Mouse (Mus musculus) activated CD4-positive, CD25-positive, alpha-beta regulatory T cell, adult 4 months (primary cell): ENCODE measurements around the gene Kpnb1. TPM values are rescaled to one million over a fixed set of nuclear protein-coding genes. Genes with fewer than 3 reads are reported as not detected.
"Not testable (repeated sequence)": the region's sequence is repeated elsewhere in the genome, so short reads cannot be mapped to it uniquely, and the experiment has no call there.

Experiments
- ATAC-seq: one replicate; pipeline ENCODE4 v1.8.0; 2017
- polyA plus RNA-seq, 2 experiments: library from polyadenylated mRNA; unstranded; fragments of 100-300 nt; shearing (Covaris generic); gene quantifications; one replicate each; pipeline ENCODE4 v1.2.1; 2017

Gene Kpnb1
- 10 to 100 TPM; 28.8 to 40.6 TPM for polyA plus RNA-seq

DNA sequence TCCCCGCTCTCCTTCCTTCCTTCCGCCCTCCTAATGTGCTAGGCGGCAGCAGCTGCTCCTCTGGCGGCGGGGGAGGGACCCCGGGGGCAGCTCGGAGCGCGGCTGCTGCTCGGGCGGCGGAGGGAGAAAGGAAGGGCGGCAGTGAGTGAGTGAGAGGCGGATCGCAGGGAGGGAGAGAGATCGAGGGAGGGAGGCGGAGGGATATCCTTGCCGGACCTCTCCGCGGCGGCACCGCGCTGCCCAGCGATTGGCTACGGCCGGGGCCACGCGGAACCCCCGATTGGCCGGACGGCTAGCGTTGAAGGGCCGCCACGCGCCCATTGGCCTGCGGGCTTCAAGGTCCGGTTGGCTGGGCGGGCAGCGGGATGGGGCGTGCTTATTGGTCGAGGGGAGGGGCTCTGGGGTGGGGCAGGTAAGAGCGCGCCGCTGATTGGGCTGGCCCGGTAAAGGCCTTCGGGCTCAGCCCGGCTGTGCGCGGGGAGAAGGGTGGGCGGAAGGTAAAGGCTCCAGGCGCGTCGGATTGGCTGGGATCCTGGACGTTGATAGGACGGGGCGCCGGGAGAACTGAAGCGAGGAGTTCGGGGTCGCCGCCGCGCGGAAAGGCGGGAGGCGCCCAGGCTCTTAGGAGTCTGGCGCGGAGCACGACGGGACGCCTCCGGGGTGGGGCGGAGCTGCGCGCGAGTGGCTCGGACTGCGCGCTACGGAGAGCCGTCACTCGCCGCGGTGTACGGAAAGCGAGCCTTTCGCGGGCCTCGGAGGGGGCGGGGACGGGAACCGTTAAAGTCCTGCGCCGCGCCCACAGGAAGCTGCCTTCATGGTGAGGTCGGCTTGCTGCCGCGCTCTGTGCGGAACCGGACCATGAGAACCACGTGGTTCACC, at the start of gene Kpnb1:
Gene Kpnb1 (minus strand): TSS at position 118 of the 879 bp plus-strand sequence.
- ATAC-seq = peak; percentile 71

DNA sequence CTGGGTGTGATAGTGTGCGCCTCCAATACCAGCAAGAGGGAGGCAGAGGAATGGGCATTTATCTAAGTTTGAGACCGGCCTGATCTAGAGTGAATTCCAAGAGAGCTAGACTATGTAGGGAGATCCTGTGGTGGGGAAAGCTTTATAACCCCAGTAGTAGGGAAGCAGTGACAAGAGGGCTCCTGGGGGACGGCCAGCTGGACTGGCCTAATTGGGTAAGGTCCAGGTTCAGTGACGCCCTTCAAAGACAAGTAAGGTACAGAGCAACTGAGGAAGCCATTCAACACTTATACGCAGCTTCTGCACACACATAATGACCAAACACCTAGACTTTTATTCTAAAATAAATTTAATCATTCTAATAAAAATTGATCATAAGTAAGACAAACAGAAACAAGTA, 44.8 kb upstream of the Kpnb1 start:
- ATAC-seq = no peak

DNA sequence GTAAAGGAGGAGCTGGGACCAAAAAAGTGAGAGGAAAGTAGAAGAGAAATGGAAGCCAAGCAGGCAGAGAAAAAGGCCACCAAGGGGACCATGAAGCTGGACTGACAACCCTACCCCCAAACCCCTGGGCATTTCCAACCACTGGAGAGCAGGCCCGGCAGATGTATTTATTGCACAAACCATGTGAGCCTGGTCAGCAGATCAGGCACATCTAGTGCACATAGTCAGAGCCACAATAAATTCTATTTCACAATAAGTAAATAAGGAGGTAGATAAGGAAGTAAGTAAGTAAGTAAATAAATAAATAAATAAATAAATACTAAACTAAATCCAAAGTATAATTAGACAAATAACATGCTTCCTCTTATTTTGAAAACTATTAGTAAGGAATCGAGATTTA, 41.7 kb upstream of the Kpnb1 start:
- no peak for ATAC-seq

DNA sequence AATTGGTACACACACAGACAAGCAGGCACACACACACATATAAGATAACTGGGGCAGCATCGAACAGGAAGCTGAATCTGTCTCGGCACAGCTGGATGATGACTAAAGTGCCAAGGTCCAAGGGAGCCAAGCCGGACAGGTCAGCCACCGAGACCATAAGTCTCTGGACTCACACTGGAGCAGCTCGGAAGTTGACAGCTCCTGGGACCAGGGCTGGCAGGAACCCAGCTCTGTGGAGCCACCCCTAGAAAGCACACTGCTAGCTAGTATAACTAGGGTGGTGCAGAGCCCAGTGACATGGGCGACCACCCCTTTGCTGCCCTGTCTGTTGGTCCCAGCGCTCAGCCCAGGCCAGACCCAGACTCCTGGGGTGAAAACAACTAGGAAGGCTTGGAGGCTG, 41.3 kb upstream of the Kpnb1 start:
- no peak for ATAC-seq

DNA sequence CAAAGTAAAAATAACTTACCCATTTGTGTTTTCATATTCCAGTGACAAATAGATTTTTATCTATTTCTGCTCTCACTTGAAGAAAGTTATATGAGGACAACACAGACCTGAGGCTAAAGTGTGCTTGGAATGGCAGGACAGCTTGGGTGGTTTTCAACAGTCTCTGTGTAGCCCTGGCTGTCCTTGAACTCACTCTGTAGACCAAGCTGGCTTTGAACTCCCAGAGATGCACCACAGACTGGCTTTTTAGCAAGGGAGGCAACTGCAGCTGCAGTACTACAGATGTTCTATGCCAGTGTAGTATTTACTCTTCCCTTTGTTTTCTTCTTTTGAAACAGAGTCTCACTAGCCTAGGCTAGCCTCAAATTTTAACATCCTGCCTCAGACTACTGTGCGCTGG, 38.5 kb upstream of the Kpnb1 start:
- ATAC-seq = no peak

DNA sequence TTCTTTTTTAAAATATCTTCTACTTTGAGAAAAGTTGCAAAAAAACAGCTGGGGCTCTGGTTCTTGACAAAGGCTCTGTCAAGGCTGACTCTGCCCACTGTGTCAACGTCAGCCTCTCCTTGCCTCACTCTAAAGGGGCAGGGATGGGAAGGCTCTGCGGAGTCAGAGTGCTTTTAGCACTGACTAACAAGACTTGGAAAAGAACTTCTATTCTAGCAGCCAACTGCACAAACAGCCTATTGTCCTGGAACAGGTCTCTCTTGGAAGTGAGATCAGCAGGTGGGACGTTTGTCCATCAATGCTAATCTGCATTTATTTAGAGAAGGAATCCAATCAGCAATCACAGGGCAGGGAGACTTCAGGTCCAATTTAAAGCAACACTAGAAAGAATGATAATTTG, 35.8 kb upstream of the Kpnb1 start:
- ATAC-seq = no peak

DNA sequence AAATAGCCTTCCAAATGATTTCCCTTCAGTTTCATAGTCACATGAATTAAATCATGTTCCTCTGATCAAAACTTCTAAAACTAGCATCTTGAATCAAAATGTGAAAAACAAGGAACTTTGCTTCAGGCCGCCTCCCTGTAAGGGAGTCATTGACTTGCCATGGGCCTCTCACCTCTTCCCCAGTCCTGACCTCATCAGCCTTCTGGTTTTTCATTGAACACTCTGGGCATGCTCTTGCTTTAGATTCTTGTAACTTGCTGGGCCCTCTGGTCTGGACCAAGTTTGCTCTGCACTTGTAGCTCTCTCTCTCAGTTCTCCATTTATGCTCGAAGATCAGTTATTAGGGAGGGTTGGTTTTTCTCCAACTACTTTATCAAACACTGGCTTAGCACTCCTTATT, 33.9 kb upstream of the Kpnb1 start:
- ATAC-seq = no peak

DNA sequence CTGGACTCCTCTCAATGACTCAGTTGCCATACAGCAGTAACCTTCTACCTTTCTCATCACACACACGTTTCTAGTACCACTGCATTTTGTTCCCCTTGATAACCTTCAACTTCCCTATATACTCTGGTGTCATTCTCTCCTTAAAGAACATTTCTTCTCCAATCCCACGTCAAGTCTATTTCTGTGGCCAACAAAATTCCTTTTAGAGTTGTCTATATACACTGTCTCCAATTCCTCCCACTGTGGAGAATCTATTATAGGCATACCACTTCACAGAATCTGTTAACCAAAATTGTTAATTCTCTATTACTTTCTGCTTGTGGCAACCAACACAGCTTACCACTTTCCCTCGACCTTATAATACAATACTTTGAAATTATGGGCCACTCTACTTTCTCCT, 32.5 kb upstream of the Kpnb1 start:
- ATAC-seq = no peak

DNA sequence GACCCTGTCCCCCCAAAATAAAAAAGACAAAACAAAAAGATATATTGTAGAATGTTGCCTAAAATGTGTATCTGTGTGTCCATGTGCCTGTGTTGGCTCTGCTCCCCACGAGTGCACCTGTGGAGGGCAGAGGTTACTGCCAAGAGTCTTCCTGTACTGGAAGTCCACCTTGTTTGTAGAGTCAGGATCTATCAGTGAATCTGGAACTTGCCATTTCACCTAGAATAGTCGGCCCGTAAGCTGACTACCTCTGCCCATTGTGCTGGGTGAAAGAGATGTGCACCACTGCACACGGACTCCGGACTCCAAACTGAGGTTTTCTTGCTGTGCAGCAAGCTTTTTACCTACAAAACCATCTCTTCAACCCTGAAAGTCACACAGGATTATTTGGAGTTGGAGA, 26.7 kb upstream of the Kpnb1 start:
- no peak for ATAC-seq

DNA sequence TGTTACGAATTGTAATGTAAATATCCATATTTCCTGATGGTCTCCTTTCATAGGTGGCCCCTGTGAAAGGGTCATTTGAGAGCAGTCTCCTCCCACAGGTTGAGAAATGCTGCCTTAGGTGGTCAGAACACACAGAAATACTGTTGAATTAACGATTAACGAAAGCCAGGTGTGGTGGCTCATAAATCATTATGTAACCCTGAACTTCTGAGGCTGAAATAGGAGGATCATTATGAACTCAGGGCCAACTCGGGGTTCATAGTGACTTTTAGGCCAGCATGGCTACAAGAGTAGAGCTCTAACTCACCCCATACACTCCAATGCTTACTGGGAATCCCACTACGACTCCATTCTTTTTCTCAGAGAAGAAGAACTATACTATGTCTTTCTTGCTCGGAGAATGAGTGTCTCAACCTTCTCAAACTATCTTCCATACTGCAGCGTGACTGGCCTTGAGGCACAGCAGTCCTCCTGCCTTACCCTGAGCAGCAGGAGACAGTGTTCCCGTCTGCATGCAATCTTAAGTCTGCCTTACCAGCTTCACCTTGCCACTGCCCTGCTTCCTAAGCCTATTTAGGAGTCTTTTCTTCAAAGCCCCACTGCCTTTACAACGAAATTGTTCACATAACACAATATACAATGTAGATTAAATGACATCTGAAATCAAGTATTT, 23.2 kb upstream of the Kpnb1 start:
- ATAC-seq = no peak

DNA sequence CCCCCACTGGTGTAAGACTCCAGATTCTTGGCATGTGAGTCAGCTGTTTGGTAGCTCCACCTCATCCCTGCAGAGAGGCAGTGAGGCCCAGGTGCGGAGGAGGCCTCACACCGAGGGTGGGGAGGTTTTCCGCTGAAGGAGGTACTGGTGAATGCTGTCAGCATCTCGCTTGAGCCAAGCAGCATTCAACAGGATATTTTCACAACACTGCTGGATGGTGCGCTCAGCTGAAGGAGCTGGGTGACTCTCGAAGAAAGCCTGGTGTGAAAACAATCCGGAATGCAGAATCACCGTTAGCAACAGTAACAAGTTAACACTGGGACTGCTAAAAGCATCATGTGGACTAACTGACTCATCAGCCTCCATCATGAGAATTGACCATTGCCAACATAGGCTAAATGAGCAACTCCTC, 19.3 kb upstream of the Kpnb1 start:
- ATAC-seq = no peak

DNA sequence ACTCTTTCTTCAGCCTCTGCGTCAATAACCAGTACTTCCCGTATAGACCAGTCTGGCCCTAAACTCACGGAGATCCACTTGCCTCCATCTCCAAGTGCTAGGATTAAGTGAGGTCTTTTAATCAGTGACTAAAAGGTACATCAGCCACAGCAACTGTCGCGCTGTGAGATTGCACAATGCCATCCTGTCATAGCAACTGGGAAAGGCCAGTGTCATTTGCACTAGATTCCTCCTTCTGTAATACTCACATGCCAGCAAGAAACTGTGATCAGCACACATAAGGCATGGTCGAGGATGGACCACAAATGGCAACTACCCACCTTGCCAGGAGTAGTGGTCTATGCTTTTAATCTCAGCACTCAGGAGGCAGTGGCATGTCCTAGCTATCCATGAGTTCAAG, 11.8 kb upstream of the Kpnb1 start:
- ATAC-seq = no peak

DNA sequence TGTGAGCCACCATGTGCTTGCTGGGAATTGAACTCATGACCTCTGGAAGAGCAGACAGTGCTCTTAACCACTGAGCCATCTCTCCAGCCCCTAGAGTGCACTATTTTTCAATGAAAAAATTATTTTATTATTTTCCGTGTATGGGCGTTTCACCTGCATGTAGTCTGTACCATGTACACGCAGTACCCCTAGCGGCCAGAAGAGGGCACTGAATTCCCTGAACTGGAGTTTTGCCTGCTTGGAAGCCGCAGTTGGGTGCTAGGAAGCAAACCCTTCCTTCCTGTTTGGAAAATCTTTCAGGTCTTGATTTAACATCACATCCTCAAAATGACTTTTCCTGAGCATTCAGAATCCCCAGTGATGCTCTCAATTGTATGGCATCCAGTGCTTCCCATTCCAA, 10.9 kb upstream of the Kpnb1 start:
- ATAC-seq = no peak

DNA sequence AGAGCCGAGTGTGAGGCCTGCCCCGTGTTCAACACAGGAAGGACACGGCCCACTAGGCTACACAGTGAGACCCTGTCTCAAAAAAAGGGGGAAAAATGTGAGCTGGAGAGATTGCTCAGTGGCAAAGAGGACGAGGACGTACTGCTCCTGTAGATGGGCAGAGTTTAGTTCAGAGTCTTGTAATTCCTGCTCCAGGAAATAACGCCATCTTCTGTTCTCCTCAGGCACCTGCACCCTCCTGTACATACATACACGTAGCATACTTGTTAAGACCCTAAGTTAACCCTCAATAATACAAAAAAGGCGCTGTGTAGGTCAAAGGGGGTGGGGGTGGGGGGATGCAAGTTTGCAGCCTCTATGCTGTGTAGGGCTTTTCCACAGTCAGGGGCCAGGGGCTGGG, 9.3 kb upstream of the Kpnb1 start:
- ATAC-seq = no peak

DNA sequence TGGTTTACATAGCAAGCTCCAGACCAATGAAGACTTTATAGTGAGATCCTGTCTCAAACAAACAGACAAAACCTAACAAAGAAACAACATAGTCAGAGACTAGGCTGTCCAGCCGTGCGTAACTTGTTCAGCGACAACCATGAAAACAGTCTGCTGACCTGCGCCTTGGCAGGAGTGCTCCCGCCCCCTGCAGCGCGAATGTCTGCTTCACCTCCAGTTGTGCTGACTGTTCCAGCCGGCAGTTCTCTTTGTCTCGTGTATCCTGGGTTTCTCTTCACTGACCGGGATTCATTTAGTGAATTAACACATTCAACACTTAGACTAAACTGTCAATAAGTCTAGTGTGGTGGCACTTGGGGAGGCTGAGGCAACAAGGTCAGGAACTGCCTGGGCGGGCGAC, 8.9 kb upstream of the Kpnb1 start:
- ATAC-seq = no peak

DNA sequence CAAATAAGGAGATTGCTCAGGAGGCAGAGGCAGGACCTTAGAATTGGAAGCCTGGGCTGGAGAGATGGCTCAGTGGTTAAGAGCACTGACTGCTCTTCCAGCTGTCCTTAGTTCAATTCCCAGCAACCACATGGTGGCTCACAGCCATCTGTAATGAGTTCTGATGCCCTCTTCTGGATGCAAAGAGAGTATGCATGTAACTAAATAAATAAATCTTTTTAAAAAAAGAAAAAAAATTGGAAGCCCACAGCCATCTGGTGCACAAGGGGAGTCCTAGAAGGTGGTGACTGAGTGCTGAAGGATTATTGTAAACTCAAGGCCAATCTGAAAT, 4.9 kb upstream of the Kpnb1 start:
- ATAC-seq = no peak

DNA sequence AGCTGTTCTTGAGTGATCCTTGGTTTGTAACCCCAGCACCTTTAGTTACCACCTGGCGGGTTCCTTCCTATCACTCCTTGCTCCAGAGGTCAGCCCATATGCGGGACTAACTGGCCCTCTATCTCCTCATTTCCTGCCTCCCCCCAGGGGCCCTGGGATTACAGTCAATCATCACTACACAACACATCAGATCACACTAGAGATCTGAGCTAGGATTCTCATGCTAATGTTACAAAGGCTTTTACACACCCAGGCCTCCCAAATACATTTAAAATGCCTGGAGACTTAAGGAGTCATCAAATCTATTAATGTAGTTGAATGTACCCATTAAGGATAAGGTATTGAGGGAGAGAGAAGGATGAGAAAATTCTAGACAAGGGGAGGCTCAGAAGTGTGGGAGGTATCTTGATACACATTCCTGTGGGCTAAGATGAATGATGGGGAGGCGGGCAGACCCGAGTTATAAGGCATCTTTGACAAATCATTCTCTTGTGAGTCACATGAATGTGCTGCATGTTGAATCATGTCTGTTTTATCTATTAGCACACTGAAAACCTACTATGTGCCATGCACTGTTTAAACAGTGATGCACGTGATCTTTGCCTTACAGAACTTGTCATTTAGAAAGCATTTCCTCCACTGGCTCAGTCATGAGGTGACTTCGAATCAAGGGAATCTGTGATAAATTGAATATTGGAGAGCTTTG, 4.4 kb upstream of the Kpnb1 start:
- no peak for ATAC-seq

DNA sequence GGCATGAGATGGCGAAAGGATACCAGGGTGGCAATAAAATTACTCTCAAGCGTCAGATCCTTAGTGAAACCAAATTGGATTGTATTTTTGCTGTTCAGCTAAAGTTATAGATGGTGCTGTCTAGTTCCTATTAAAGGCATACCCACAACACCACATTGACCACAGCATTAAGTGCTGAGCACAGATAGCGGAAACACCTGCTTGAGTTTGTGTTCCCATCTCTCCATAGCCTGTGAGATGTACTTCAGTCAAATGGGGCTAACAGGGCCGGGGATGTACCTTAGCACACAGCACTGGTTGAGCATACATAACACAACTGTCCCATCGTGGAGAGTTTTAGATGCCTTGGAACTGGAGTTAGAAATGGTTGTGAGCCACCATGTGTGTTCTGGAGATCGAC, 3.3 kb upstream of the Kpnb1 start:
- no peak for ATAC-seq

DNA sequence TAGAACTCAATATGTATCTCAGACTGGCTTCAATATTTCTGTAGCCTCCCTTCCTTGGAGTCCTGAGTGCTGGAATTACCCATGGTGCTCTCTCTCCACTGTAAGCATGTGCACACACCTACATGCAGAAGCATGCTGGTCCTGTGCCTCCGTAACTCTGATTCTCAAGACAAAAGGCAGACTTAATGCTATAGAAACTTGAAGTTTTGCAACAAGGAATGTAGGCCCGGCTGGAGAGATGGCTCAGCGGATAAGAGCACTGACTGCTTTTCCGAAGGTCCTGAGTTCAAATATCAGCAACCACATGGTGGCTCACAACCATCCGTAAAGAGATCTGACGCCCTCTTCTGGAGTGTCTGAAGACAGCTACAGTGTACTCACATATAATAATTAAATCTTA, 2.0 kb upstream of the Kpnb1 start:
- not testable (repeated sequence) for ATAC-seq

DNA sequence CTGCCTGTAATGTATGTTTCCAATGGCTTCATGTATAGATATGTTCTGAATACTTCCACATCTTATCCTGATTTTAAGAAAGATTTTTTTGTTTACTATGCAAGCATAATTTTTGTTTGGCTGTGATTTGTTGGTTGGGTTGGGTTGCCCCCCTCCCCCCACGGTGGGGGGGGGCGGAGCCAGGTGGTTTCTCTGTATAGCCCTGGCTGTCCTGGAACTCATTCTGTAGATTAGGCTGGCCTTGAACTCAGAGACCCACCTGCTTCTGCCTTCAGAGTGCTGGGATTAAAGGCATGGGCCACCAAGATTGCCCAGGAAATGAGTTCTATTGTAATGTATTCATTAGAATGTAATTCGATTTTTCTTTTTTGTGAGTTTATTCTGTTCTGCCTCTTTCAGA, 1.6 kb upstream of the Kpnb1 start:
- no peak for ATAC-seq

DNA sequence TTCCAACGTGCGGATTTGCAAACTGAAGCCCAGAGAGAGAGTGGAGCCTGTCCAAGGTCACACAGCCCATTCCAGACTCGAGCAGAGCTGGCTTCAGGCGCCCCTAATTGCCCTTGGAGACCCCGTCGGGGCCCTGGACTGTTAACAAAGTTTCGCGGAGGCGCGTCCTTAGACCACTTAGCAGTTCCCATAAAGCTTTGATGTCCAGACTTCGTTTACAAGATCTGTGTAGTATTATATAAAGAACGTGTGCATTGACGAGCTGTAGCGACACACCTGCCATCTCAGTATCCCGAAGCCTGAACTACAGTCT, 918 bp upstream of the Kpnb1 start:
- no peak for ATAC-seq

DNA sequence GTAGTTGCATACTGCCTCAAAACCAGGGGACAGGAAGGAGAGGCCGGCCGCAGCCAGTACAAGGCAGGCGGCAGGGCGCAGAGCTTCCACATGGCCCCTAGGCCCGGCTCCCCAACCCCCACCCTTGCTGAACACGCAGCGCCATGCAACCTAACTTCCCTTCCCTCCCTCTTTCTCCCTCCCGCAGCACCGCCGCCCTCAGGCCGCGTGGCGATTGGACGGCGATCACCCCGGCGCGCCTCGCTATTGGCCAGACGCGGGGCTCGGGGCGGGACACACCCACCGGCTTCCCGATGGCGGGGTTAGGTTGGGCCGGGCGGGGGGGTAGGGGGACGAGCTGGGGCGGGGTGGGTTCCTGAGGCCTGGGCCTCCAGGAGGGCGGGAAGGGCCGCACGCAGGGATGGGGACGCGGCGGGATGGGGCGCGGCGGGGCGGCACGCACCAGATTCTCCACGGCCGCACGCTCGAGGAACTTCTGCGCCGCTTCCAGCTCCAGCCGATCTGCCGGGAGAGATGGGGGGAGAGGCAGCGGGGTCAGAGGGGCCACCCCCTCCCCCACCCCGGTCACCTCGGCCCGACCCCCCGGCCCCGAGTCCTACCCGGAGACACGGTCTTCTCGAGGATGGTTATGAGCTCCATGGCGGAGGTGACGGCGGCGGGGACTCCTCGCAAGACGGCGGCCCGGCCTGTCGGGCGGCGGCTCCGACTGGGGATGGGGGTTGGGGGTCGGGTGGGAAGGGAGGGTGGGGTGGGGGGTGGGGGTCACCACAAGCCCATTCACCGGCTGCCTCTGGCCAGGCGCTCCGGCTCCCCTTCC, 526 bp downstream of the Kpnb1 start:
- peak; percentile 67 for ATAC-seq
